Mouse (Mus musculus): ENCODE results near the gene AI837181. TPM values are rescaled to one million over a fixed set of nuclear protein-coding genes. Genes with fewer than 3 reads are reported as not detected.

The AI837181 gene
- polyA plus RNA-seq, 1 experiment from 2014 or later: 61.1 TPM

DNA sequence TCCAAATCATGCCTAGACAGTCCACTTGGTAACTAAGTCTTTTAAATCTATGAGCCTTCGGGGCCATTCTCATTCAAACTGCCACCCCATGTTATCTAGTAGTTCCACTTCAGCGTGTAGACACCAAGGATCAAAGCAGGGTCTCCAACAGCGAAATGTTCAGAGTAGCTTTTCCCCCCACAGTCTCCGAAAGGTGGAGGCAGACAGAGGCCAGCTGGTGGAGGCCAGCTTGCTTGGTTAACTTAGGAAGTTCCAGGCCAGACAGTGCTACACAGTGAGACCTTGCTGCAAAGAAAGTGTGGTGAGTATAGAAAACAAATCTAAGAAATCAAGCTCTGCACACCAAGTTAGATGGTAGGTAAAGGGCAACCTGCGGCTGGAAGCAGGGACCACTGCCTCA lies 14.3 kb upstream of the AI837181 start:
- no peak for ATAC-seq
- Histone ChIP-seq H3K36me3 (ENCODE audit: control insufficient read depth, insufficient read depth) (no peaks in the 10 kb centered on the region), H3K9me3 (ENCODE audit: control insufficient read depth, low read length) (no peaks in the 10 kb centered on the region), H3K27ac (ENCODE audit: low read length) (no peak overlapping the region), H3K4me1 (replicated peaks; ENCODE audit: control insufficient read depth, insufficient read depth, low read length) (peaks cover 13% of the 10 kb centered on the region), H3K4me3 (replicated peaks; ENCODE audit: low read length) (no peak overlapping the region), H3K4me2 (ENCODE audit: low read length) (no peak overlapping the region), H3K9ac (replicated peaks; ENCODE audit: low read depth, low read length) (no peak overlapping the region), H3K27me3 (replicated peaks; ENCODE audit: control insufficient read depth, insufficient read depth, low read length) (no peaks in the 10 kb centered on the region)
- WGBS: 94% methylated on average over 5 of the region's 5 CpGs

DNA sequence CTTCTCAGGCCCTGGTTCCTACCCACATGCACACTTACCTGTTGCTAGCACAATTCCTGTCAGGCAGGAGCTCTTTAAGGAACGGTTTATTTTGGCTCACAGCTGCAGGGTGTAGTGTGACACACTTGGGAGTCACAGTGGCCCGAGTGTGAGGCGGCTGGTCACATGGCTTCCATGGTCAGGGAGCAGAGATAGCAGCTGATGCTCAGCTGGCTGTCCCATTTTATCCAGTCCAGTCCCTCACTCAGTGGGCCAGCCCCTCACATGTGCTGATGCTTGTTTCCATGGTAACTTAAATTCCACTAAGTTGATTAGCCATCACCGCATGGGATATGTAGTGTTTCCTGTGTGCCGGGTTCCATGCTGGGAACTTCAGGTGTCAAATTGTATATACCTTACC lies 13.0 kb upstream of the AI837181 start:
- Histone ChIP-seq H3K4me3 (replicated peaks; ENCODE audit: low read length) (no peak overlapping the region), H3K9me3 (ENCODE audit: control insufficient read depth, low read length) (no peaks in the 10 kb centered on the region), H3K36me3 (ENCODE audit: control insufficient read depth, insufficient read depth) (no peaks in the 10 kb centered on the region), H3K27ac (ENCODE audit: low read length) (no peak overlapping the region), H3K4me2 (ENCODE audit: low read length) (no peak overlapping the region), H3K9ac (replicated peaks; ENCODE audit: low read depth, low read length) (no peak overlapping the region), H3K27me3 (replicated peaks; ENCODE audit: control insufficient read depth, insufficient read depth, low read length) (no peaks in the 10 kb centered on the region), H3K4me1 (replicated peaks; ENCODE audit: control insufficient read depth, insufficient read depth, low read length) (peaks cover 9% of the 10 kb centered on the region; the same call in 1 of the 2 replicates)
- ATAC-seq: no peak
- WGBS: 70% methylated on average over 5 of the region's 5 CpGs

DNA sequence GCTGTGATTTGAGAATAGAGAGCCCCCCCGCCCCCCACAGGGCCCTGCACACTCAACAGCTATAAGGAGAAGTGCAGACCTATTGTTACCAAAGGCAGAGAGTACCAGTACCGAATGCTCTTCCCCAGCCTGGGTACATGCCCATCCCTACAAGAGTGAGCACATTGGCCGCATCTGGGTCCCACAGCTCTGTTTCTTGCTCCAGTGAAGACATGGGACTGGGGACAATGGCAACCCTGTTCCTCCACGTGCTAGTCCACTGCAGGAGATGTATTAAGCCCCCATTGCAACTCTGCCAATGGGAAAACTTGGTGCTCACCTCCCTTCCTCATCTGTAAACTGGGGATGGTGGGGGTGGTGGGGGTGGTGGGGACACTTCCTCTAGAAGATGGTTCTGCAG lies 11.1 kb upstream of the AI837181 start:
- 72% methylated on average over 4 of the region's 4 CpGs for WGBS
- Histone ChIP-seq H3K4me3 (replicated peaks; ENCODE audit: low read length) (no peak overlapping the region), H3K4me2 (ENCODE audit: low read length) (no peak overlapping the region), H3K4me1 (replicated peaks; ENCODE audit: control insufficient read depth, insufficient read depth, low read length) (no peaks in the 10 kb centered on the region; the same call in 1 of the 2 replicates), H3K36me3 (ENCODE audit: control insufficient read depth, insufficient read depth) (no peaks in the 10 kb centered on the region), H3K27me3 (replicated peaks; ENCODE audit: control insufficient read depth, insufficient read depth, low read length) (no peaks in the 10 kb centered on the region), H3K27ac (ENCODE audit: low read length) (no peak overlapping the region), H3K9me3 (ENCODE audit: control insufficient read depth, low read length) (no peaks in the 10 kb centered on the region), H3K9ac (replicated peaks; ENCODE audit: low read depth, low read length) (no peak overlapping the region)
- ATAC-seq: no peak

DNA sequence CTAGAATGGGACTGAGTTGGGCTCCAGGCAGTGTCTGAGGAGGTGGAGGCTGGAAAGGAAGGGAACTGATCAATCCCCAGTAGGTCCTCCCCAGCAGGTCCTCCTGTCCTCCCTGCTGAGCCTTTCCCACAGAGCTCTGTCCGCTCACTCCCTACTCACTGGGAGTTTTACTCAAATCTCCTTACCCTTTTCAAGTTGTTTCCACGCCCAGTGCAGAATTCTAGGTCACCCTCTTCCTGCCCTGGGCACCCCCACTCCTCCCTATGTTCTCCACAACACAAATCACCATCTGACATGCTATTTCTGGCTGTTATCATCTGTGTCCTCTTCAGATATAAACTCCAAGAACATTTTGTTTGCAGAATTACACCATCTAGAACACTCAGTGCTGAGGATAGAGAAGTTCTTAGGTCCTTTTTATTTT lies 10.4 kb upstream of the AI837181 start:
- no peak overlapping the region for H3K27ac ChIP-seq (ENCODE audit: low read length)
- no peak overlapping the region for H3K9ac ChIP-seq (replicated peaks; ENCODE audit: low read depth, low read length)
- H3K27me3 ChIP-seq (replicated peaks; ENCODE audit: control insufficient read depth, insufficient read depth, low read length): no peaks in the 10 kb centered on the region
- H3K4me3 ChIP-seq (replicated peaks; ENCODE audit: low read length): no peak overlapping the region
- 75% methylated on average over 2 of the region's 2 CpGs for WGBS
- H3K36me3 ChIP-seq (ENCODE audit: control insufficient read depth, insufficient read depth): no peaks in the 10 kb centered on the region
- no peaks in the 10 kb centered on the region for H3K9me3 ChIP-seq (ENCODE audit: control insufficient read depth, low read length)
- H3K4me1 ChIP-seq (replicated peaks; ENCODE audit: control insufficient read depth, insufficient read depth, low read length): no peaks in the 10 kb centered on the region
- no peak for ATAC-seq
- no peak overlapping the region for H3K4me2 ChIP-seq (ENCODE audit: low read length)

DNA sequence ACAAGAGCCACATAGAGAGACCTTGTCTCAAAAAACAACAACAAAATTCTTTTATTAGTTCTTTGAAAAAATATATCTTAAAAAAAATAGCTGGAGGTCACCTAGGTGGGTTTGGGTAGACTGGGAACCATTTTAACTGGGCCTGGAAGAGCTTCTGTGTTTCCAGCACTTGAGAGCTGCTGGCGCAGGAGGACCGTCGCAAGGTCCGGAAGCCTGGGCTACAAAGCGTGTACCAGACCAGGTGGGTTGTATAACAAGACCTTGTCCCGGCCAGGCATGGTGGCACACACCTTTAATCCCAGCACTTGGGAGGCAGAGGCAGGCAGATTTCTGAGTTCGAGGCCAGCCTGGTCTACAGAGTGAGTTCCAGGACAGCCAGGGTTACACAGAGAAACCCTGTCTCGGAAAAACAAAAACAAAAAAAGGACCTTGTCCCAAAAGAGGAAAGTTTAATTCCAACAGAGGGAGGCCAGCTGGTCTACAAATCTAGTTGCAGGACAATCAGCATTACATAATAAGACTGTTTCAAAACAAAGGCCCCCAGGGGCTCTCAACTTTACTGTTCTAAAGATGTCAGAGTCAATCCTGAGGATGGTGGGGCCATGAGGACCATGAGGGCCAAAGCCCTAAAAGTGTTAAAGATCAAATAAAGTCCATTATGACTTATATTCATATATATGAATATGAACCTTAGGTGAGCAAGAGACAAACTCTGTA lies 6.0 kb upstream of the AI837181 start:
- ATAC-seq: no peak
- 94% methylated on average over 8 of the region's 8 CpGs for WGBS
- Histone ChIP-seq H3K4me1 (replicated peaks; ENCODE audit: control insufficient read depth, insufficient read depth, low read length) (peaks cover 20% of the 10 kb centered on the region), H3K27me3 (replicated peaks; ENCODE audit: control insufficient read depth, insufficient read depth, low read length) (no peaks in the 10 kb centered on the region), H3K27ac (ENCODE audit: low read length) (no peak overlapping the region), H3K9me3 (ENCODE audit: control insufficient read depth, low read length) (no peaks in the 10 kb centered on the region), H3K4me2 (ENCODE audit: low read length) (no peak overlapping the region), H3K36me3 (ENCODE audit: control insufficient read depth, insufficient read depth) (0 out of 2 replicates have a peak, but pooled peaks cover 7% of the 10 kb centered on the region), H3K9ac (replicated peaks; ENCODE audit: low read depth, low read length) (no peak overlapping the region), H3K4me3 (replicated peaks; ENCODE audit: low read length) (no peak overlapping the region)

DNA sequence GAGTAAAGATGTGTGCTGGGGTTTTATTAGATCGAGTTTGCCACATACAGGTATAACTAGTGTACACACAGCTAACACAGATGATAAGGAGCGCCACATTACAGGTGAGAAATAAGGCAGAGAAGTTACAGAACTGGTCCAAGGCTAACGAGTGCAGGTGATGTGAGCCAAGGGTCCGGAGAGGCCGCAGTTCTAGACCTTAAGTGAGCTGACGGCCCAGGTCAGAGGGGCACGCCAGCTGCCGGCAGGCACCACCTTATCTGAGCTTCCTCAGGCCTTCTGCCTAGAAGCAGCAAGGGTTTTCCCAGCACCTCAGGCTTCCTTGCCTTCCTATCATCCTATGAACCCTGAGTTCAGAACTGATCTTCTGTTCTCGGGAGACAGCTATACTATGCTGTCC lies 5.3 kb upstream of the AI837181 start:
- Histone ChIP-seq H3K4me3 (replicated peaks; ENCODE audit: low read length) (no peak overlapping the region), H3K9ac (replicated peaks; ENCODE audit: low read depth, low read length) (no peak overlapping the region), H3K4me1 (replicated peaks; ENCODE audit: control insufficient read depth, insufficient read depth, low read length) (peaks cover 22% of the 10 kb centered on the region), H3K27me3 (replicated peaks; ENCODE audit: control insufficient read depth, insufficient read depth, low read length) (no peaks in the 10 kb centered on the region), H3K36me3 (ENCODE audit: control insufficient read depth, insufficient read depth) (0 out of 2 replicates have a peak, but pooled peaks cover 7% of the 10 kb centered on the region), H3K4me2 (ENCODE audit: low read length) (no peak overlapping the region), H3K9me3 (ENCODE audit: control insufficient read depth, low read length) (no peaks in the 10 kb centered on the region), H3K27ac (ENCODE audit: low read length) (no peak overlapping the region)
- 95% methylated on average over 9 of the region's 9 CpGs for WGBS
- ATAC-seq: no peak

DNA sequence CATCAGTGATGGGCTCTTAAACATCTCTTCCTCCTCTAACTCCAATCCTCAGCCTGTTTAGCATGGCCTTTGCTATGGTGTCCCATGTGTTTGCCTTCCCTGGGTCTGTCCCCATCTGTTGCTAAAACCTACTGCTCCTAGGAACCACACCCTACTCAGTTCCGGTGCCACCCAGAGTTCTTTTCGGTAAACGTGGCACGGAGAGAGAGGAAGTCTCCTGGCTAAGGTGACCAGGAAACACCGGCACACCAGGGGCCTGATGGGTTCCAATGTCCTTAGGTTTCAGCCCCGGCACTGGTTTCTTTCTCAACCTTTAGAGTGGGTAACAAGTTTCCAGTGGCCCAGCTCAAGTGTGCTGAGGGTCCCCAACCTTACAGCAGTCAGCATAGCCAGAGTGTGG lies 4.4 kb upstream of the AI837181 start:
- H3K27me3 ChIP-seq (replicated peaks; ENCODE audit: control insufficient read depth, insufficient read depth, low read length): no peaks in the 10 kb centered on the region

DNA sequence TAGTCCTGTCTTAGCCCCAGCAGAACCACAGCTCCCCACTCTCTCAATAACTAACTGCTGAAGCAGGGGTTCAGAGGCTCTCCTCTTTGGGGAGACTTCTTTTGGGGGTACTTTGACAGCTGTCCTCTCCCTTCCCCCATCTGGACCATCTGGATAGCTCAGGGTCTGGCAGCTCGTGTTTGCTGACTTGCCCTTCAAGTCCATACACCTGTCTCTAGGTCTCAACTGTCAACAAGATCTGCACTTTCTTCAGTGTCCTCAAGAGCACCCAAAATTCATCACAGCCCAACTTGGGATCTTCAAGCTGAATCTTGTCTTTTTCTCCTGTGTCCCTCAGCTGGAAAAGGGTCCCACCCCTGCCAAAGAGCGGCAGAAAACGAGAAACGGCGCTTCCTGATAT lies 3.2 kb upstream of the AI837181 start:
- no peak overlapping the region for H3K4me3 ChIP-seq (replicated peaks; ENCODE audit: low read length)
- peaks cover 9% of the 10 kb centered on the region; the same call in 1 of the 2 replicates for H3K36me3 ChIP-seq (ENCODE audit: control insufficient read depth, insufficient read depth)
- ATAC-seq: no peak
- H3K4me1 ChIP-seq (replicated peaks; ENCODE audit: control insufficient read depth, insufficient read depth, low read length): peaks cover 35% of the 10 kb centered on the region
- no peak overlapping the region for H3K4me2 ChIP-seq (ENCODE audit: low read length)
- WGBS: 90% methylated on average over 5 of the region's 5 CpGs
- no peaks in the 10 kb centered on the region for H3K9me3 ChIP-seq (ENCODE audit: control insufficient read depth, low read length)
- H3K27ac ChIP-seq (ENCODE audit: low read length): no peak overlapping the region
- no peak overlapping the region for H3K9ac ChIP-seq (replicated peaks; ENCODE audit: low read depth, low read length)
- no peaks in the 10 kb centered on the region for H3K27me3 ChIP-seq (replicated peaks; ENCODE audit: control insufficient read depth, insufficient read depth, low read length)

More for the DNA sequence above, 4.4 kb upstream of the AI837181 start:
- no peak for ATAC-seq
- H3K4me2 ChIP-seq (ENCODE audit: low read length): no peak overlapping the region
- 92% methylated on average over 6 of the region's 6 CpGs for WGBS
- H3K4me3 ChIP-seq (replicated peaks; ENCODE audit: low read length): no peak overlapping the region
- no peak overlapping the region for H3K9ac ChIP-seq (replicated peaks; ENCODE audit: low read depth, low read length)
- H3K9me3 ChIP-seq (ENCODE audit: control insufficient read depth, low read length): no peaks in the 10 kb centered on the region
- H3K36me3 ChIP-seq (ENCODE audit: control insufficient read depth, insufficient read depth): 0 out of 2 replicates have a peak, but pooled peaks cover 7% of the 10 kb centered on the region
- H3K4me1 ChIP-seq (replicated peaks; ENCODE audit: control insufficient read depth, insufficient read depth, low read length): peaks cover 23% of the 10 kb centered on the region
- H3K27ac ChIP-seq (ENCODE audit: low read length): no peak overlapping the region

DNA sequence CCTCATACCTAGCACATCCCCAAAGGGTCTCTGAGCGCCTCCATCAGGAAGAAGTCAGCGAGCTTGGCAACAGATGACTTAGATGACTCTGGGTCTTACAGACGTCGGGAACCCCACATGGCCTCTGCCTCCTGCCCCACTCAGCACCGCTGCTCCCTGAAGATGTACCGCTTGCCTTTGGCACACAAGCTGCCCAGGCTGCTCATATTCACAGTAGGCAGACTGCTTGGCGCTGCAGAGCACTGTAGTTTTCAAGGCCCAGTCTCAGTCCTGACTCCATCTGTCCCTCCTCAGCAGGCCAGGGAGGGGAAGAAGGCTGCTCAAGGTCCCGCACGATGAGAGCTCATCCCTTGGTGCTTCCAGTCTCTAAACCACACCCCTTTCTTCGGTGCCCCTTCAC lies 2.7 kb upstream of the AI837181 start:
- H3K4me3 ChIP-seq (replicated peaks; ENCODE audit: low read length): no peak overlapping the region
- ATAC-seq: no peak
- no peak overlapping the region for H3K27ac ChIP-seq (ENCODE audit: low read length)
- H3K9ac ChIP-seq (replicated peaks; ENCODE audit: low read depth, low read length): no peak overlapping the region
- WGBS: 81% methylated on average over 10 of the region's 10 CpGs
- H3K9me3 ChIP-seq (ENCODE audit: control insufficient read depth, low read length): no peaks in the 10 kb centered on the region
- H3K36me3 ChIP-seq (ENCODE audit: control insufficient read depth, insufficient read depth): peaks cover 9% of the 10 kb centered on the region; the same call in 1 of the 2 replicates
- no peak overlapping the region for H3K4me2 ChIP-seq (ENCODE audit: low read length)
- no peaks in the 10 kb centered on the region for H3K27me3 ChIP-seq (replicated peaks; ENCODE audit: control insufficient read depth, insufficient read depth, low read length)
- H3K4me1 ChIP-seq (replicated peaks; ENCODE audit: control insufficient read depth, insufficient read depth, low read length): peaks cover 37% of the 10 kb centered on the region
